Mouse (Mus musculus) urinary bladder, postnatal 14 days (tissue): ENCODE data around the gene Erg28.

Experiments
- DNase-seq: peaks from one replicate; pipeline ENCODE4 v3.0.0; 2021; ENCODE audit warnings: low spot score

Erg28 gene

DNA sequence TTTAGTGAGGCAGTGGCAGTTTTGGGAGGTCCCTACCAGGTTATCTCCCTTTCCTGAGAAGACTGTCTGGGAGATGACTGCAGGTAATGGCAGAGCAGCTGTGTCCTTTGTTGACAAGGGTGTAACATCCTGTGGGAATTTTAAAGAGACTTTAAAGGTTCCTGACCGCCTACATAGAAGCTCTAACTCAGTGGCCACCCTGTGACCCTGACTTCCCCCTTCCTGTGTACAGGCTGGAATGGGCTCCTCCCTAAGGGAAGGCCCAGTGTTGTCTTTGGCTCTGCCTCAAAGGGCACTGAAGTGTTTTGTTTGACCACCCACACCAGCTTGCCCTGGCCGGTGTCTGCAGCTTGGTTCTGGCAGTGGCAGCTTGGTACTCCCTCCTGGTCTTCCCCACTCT, 10.8 kb downstream of the Erg28 start:
- DNase-seq, result peak; percentile 20

GRCm38 (mm10) chr12:85811676-85812075, 12.7 kb downstream of the Erg28 start:
- no peak for DNase-seq

DNA sequence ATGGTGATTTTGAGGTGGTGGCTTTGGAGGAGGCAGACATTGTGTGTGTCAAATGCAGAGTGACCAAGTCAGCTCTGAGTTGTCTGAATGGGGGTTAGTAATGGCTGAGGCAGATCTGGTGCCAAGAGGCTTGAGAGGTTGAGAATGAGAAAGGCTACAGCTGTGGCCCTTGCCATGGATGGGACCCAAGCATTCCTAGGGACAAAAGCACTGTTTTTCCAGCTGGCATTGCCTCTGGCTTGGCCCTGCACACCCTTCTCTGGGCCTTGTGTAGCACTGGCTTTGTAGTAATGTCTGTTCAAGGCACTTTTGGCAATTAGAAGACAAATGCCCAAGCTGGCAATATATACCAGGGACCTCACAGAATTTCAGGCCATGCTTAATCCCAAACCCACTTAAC, 13.4 kb downstream of the Erg28 start:
- DNase-seq, result no peak

- no peak for DNase-seq
These were observed 14.6 kb downstream of the Erg28 start for GRCm38 (mm10) chr12:85809726-85810125.

GRCm38 (mm10) chr12:85800031-85800430, 24.3 kb downstream of the Erg28 start:
- no peak for DNase-seq

DNA sequence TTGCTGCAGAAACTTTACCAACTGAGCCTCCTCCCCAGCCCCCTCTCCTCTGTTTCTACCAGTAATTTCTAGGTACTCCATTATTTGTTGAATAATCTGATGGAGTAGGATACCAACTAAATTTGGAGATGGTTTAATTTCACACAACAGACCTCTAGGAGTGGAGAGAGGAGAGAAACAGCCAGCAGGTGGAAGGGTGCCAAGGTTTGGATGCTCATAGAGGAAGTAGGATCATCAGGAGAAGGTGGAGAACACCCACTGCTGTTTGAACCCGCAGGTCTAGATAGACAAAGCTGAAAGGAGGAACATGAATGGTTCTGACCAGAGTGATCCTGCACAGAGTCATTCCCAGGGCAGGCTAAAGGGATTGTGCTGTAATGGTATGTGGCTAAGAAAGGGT, 28.8 kb downstream of the Erg28 start:
- no peak for DNase-seq

DNA sequence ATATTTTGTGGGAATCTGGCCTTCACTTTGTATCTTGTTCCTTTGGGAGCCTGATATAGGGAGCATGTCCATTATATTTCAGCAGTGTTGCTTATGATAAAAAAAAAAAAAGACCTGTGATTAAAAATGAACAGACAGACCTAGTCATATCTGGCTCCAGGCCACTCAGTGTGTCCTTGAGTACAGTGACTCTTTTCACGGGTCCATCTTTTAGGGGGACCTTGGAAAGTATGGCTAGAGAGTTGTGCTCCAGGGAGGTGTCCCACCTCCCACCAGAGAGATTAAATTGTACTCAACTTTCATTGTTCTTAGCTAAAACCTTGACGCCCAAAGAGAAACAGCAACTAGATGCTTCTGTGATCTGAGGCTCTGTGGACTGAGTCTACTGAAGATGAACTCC, 30.3 kb downstream of the Erg28 start:
- no peak for DNase-seq

DNA sequence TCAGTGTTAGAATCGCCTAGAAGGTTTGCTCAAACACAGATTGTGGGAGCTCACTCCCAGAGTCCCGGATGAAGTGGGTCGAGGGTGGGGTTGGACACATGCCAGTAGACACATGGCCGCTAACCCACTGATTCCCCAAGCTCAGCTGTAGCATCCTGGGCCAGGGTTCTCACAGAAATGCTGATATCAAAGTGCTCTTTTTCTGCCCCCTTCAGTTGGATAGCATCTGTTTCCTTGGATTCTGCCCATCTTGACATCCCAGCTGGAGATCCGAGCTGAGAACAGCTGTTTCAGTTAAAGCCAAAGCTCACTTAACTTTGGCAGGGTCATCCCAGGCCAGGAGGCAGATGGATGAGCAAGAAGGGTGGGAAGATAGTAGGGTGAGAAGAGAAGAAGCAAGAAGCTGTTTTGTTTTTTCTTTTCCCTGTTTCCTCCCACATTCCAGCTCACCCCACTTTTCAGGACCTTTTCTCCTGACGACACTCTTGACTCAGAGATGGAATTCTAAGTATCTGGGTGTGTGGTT, 31.5 kb downstream of the Erg28 start:
- peak; percentile 35 for DNase-seq

DNA sequence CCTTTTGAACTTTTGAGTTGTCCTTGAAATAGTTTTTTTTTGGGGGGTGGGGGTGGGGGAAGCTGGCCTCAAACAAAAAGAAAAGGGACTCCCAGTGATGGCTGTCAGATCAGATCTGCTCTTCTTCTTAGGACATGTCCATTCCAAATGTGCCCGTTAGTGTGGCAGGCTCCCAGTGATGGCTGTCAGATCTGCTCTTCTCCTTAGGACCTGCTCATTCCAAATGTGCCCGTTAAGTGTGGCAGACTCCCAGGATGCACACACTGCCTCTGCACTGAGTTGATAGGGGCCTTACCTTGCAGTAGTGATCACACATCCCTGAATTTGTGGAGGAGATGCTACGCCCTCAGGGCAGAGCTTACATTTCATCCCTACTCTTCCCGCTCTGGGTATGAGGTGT, 32.2 kb downstream of the Erg28 start:
- DNase-seq, result no peak

GRCm38 (mm10) chr12:85784916-85785815, 39.2 kb downstream of the Erg28 start:
- no peak for DNase-seq

GRCm38 (mm10) chr12:85781606-85782005, 42.7 kb downstream of the Erg28 start:
- no peak for DNase-seq

- no peak for DNase-seq
These were observed 44.6 kb downstream of the Erg28 start for GRCm38 (mm10) chr12:85779707-85780106.

- no peak for DNase-seq
These were observed 45.4 kb downstream of the Erg28 start for GRCm38 (mm10) chr12:85778962-85779361.

DNA sequence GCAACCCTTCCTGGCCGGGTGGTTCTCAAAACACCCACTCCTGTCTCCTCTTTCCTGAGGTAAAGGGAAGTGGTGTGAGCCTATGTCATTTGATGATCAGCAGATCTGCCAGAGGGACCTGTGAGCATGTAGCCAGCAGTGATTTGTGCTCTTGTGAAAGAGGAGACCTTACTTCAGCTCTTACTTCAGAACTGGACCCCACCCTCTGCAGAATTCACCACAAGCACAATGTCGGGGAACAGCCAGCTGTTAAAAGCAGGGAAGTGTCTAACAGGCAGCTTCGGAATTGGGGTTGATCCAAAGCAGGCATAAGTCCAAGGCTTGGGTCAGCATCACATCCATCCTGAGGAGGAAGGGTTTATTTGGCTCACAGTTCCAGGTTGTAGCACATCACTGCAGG, 53.0 kb downstream of the Erg28 start:
- DNase-seq, result peak; percentile 29

DNA sequence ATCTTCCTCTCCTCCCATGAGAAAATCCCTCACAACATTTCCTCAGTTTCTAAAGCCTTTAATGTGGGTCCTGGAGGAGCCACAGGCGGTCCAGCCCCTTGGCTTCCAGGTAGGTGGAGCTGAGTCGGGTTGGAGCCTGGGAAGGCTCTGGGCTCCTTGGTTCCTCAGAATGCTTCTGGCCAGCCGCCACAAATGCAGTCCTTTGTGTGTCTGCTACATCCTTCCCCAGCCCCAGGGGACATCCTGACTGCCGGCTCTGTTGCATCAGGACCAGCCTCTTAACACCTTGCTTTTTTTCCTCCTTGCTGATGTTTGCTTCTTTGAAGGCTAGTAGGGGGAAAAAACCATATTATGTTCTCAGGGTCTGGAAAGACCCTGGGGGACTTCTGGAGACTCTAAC, 56.6 kb downstream of the Erg28 start:
- DNase-seq, result no peak

- DNase-seq, result no peak
These were observed 58.1 kb downstream of the Erg28 start for GRCm38 (mm10) chr12:85766287-85766686.
